29 mouse cellular contexts compared by ENCODE assay signal in genomic region chr13:48255026-48255425, GRCm38 (mm10). TPM values are rescaled to one million over a fixed set of nuclear protein-coding genes. Genes with fewer than 3 reads are reported as not detected.
DNase-seq lines count a peak whose midpoint lies in the region; ATAC-seq and TF ChIP-seq lines count a peak whose summit lies in the region.
"Had no signal": no experiment of that assay in that cellular context is flagged by ENCODE, and none has a peak within 500 bp of the region (broad histone marks: within the 10 kb centered on the region; RNA-seq: fewer than 3 reads in every experiment).

No protein-coding gene starts in this region.

- H3K27me3 ChIP-seq in hindbrain, postnatal 0 days (ENCODE audit: insufficient read depth, low read length): no peaks in the 10 kb centered on the region
- H3K27me3 ChIP-seq in hindbrain, embryonic 10.5 days (ENCODE audit: insufficient read depth, poor library complexity, severe bottlenecking): peaks cover 9% of the 10 kb centered on the region
- H3K27me3 ChIP-seq in testis, adult 2 months (ENCODE audit: control insufficient read depth, insufficient read depth, low read length): no peaks in the 10 kb centered on the region
- H3K27me3 ChIP-seq in stomach, postnatal 0 days (ENCODE audit: control insufficient read depth, insufficient read depth, low read length): no peaks in the 10 kb centered on the region
- H3K27me3 ChIP-seq: CH12.LX; embryonic facial prominence, embryonic 12.5 days; forebrain, embryonic 12.5 days had no signal

- H3K9ac ChIP-seq in hindbrain, postnatal 0 days (replicated peaks; ENCODE audit: low read length): no peak overlapping the region
- no peak overlapping the region for H3K9ac ChIP-seq in stomach, postnatal 0 days (ENCODE audit: low read length)
- H3K9ac ChIP-seq: embryonic facial prominence, embryonic 12.5 days; forebrain, embryonic 12.5 days had no signal

- H3K4me2 ChIP-seq in hindbrain, postnatal 0 days (ENCODE audit: low read depth, low read length): no peak overlapping the region
- no peak overlapping the region for H3K4me2 ChIP-seq in stomach, postnatal 0 days (replicated peaks; ENCODE audit: low read depth)
- H3K4me2 ChIP-seq: embryonic facial prominence, embryonic 12.5 days; forebrain, embryonic 12.5 days had no signal

- ATAC-seq in hindbrain, postnatal 0 days: no peak
- no peak for ATAC-seq in stomach, postnatal 0 days (ENCODE audit: low FRiP score, low TSS enrichment)
- no peak for ATAC-seq in erythroblast, adult 5-6 weeks (replicated peaks; ENCODE audit: low FRiP score, poor library complexity, severe bottlenecking)
- ATAC-seq in megakaryocyte, adult 5-6 weeks (ENCODE audit: poor library complexity, severe bottlenecking): no peak
- ATAC-seq: activated CD4-positive, CD25-positive, alpha-beta regulatory T cell, adult 4 months; CD4-positive, CD25-positive, alpha-beta regulatory T cell, adult 4 months; forebrain, embryonic 14.5 days; forebrain, embryonic 16.5 days; Patski had no signal

- no peak for TF ChIP-seq EP300 in stomach, postnatal 0 days (optimal IDR thresholded peaks at IDR 0.05)

- TF ChIP-seq POLR2A in testis, adult 2 months (IDR thresholded peaks at IDR 0.05; ENCODE audit: control insufficient read depth, low read depth, low read length): no peak

- H3K4me1 ChIP-seq in hindbrain, postnatal 0 days (ENCODE audit: insufficient read depth, low read length): no peaks in the 10 kb centered on the region
- peaks cover 20% of the 10 kb centered on the region for H3K4me1 ChIP-seq in hindbrain, embryonic 10.5 days (replicated peaks)
- H3K4me1 ChIP-seq in testis, adult 2 months (ENCODE audit: control insufficient read depth, insufficient read depth, low read length): peaks cover 4% of the 10 kb centered on the region
- H3K4me1 ChIP-seq in stomach, postnatal 0 days (replicated peaks; ENCODE audit: control insufficient read depth, insufficient read depth): no peaks in the 10 kb centered on the region

- no peak for DNase-seq in hindbrain, postnatal 0 days (ENCODE audit: low spot score)
- no peak for DNase-seq in hindbrain, embryonic 10.5 days (ENCODE audit: low spot score)
- DNase-seq in testis, postnatal 14 days (ENCODE audit: low spot score): no peak
- DNase-seq in R1 (ENCODE audit: low read depth, low spot score): peak; percentile 64
- DNase-seq in stomach, postnatal 0 days (ENCODE audit: low spot score): no peak
- DNase-seq: adrenal gland, adult 8-10 months; adrenal gland, postnatal 14 days; adrenal gland, postnatal 36 days; B cell, adult 2 months; cerebellum, adult 11-12 months; cerebellum, adult 2 months; cerebellum, adult 9-10 months; cerebellum, postnatal 10 days; cerebellum, postnatal 25 days had no signal

- TF ChIP-seq CTCF in hindbrain, postnatal 0 days (IDR thresholded peaks at IDR 0.05; ENCODE audit: low read depth): peak; percentile 7; the same call in 1 of the 2 replicates
- TF ChIP-seq CTCF in testis, adult 2 months (IDR thresholded peaks at IDR 0.05; ENCODE audit: control insufficient read depth, insufficient read depth, insufficient replicate concordance, low read depth, low read length): peak; percentile 53; the same call in 1 of the 2 replicates
- peak; percentile 16; the same call in 1 of the 2 replicates for TF ChIP-seq CTCF in stomach, postnatal 0 days (IDR thresholded peaks at IDR 0.05; ENCODE audit: low read depth)

- H3K27ac ChIP-seq in hindbrain, postnatal 0 days: no peak overlapping the region
- H3K27ac ChIP-seq in hindbrain, embryonic 10.5 days: no peak overlapping the region
- H3K27ac ChIP-seq in testis, adult 2 months (ENCODE audit: control insufficient read depth, insufficient read depth, low read depth, low read length): no peak overlapping the region
- H3K27ac ChIP-seq in stomach, postnatal 0 days (replicated peaks): no peak overlapping the region
- H3K27ac ChIP-seq: embryonic facial prominence, embryonic 10.5 days; embryonic facial prominence, embryonic 12.5 days; forebrain, embryonic 10.5 days; forebrain, embryonic 12.5 days had no signal

- no peak overlapping the region for H3K4me3 ChIP-seq in hindbrain, postnatal 0 days (ENCODE audit: low read length)
- no peak overlapping the region for H3K4me3 ChIP-seq in hindbrain, embryonic 10.5 days
- no peak overlapping the region for H3K4me3 ChIP-seq in testis, adult 2 months (ENCODE audit: control insufficient read depth, low read depth, low read length)
- H3K4me3 ChIP-seq in stomach, postnatal 0 days (ENCODE audit: low read depth, low read length): no peak overlapping the region
- H3K4me3 ChIP-seq: embryonic facial prominence, embryonic 10.5 days; embryonic facial prominence, embryonic 12.5 days; erythroblast, embryonic 14.5 days; forebrain, embryonic 10.5 days; forebrain, embryonic 12.5 days had no signal

- H3K9me3 ChIP-seq in hindbrain, postnatal 0 days (ENCODE audit: low read length): peaks cover 5% of the 10 kb centered on the region; the same call in 1 of the 2 replicates
- peaks cover 5% of the 10 kb centered on the region for H3K9me3 ChIP-seq in hindbrain, embryonic 10.5 days
- H3K9me3 ChIP-seq in stomach, postnatal 0 days (ENCODE audit: control insufficient read depth, low read length): no peaks in the 10 kb centered on the region
- H3K9me3 ChIP-seq: embryonic facial prominence, embryonic 12.5 days had no signal

- WGBS in hindbrain, postnatal 0 days: 84% methylated on average over 8 of the region's 8 CpGs
- WGBS in hindbrain, embryonic 10.5 days: 82% methylated on average over 8 of the region's 8 CpGs
- WGBS in stomach, postnatal 0 days: 87% methylated on average over 8 of the region's 8 CpGs

- H3K36me3 ChIP-seq in hindbrain, postnatal 0 days (ENCODE audit: insufficient read depth, low read length): no peaks in the 10 kb centered on the region
- peaks cover 3% of the 10 kb centered on the region; the same call in 1 of the 2 replicates for H3K36me3 ChIP-seq in hindbrain, embryonic 10.5 days
- H3K36me3 ChIP-seq in testis, adult 2 months (ENCODE audit: control insufficient read depth, insufficient read depth, low read length): no peaks in the 10 kb centered on the region
- no peaks in the 10 kb centered on the region for H3K36me3 ChIP-seq in stomach, postnatal 0 days (ENCODE audit: control insufficient read depth, insufficient read depth, low read length)
- H3K36me3 ChIP-seq: embryonic facial prominence, embryonic 10.5 days; embryonic facial prominence, embryonic 12.5 days; forebrain, embryonic 10.5 days; forebrain, embryonic 12.5 days; G1E had no signal

RNA-seq across cellular contexts. Expression of gene Id4, which starts 6.0 kb away (rescaled TPM):
- total RNA-seq in hindbrain, postnatal 0 days (2014; rRNA removed): 66.3 and 67.8 TPM in 2 replicates
- polyA plus RNA-seq in hindbrain, postnatal 0 days (2015; fragmentation: Nextera tagmentation; extraction: Ambion mirVana): 60.6 and 65.6 TPM in 2 replicates
- polyA plus RNA-seq in hindbrain, embryonic 10.5 days (2016; fragmentation: Nextera tagmentation; extraction: Ambion mirVana): 29.7 and 47.3 TPM in 2 replicates
- 13.2 and 15.0 TPM in 2 replicates for polyA plus RNA-seq in testis, adult 2 months (2012; rRNA removed)
- polyA plus RNA-seq in stomach, postnatal 0 days (2015; fragmentation: Nextera tagmentation; extraction: Ambion mirVana): 15.4 and 20.3 TPM in 2 replicates
- not detected in 2 replicates for total RNA-seq in erythroblast, adult 5-6 weeks (2015; ENCODE audit: low replicate concordance)
- 0.51 TPM in 1 of 2 replicates, not detected in the other for total RNA-seq in erythroblast, adult 5-6 weeks (2017; ENCODE audit: low replicate concordance)
- 0.18 TPM in 1 of 2 replicates, not detected in the other for total RNA-seq in megakaryocyte, adult 5-6 weeks (2015)
- total RNA-seq in megakaryocyte, adult 5-6 weeks (2017): 0.41 TPM in 1 of 2 replicates, not detected in the other
- total RNA-seq: CH12.LX, G1E had no signal
- polyA plus RNA-seq: activated CD4-positive, CD25-positive, alpha-beta regulatory T cell, adult 4 months; CD4-positive, CD25-positive, alpha-beta regulatory T cell, adult 4 months; G1E had no signal
